Mouse (Mus musculus): Measurements from ENCODE around the gene Cisd3. TPM values are rescaled to one million over a fixed set of nuclear protein-coding genes. Genes with fewer than 3 reads are reported as not detected.
"Not testable (repeated sequence)": the region's sequence is repeated elsewhere in the genome, so short reads cannot be mapped to it uniquely, and the experiment has no call there.

The Cisd3 gene
- total RNA-seq, 2 experiments from 2014 or later: 134 to 145 TPM

- DNase-seq: peak in 1 of 2 experiments; percentile 53
Measured at GRCm38 (mm10) chr11:97686322-97686908, 789 bp downstream of the Cisd3 start.

GRCm38 (mm10) chr11:97687061-97687460 is 1.4 kb downstream of the Cisd3 start:
- DNase-seq: no peak

- DNase-seq: peak; percentile 57 to 85
Measured at GRCm38 (mm10) chr11:97689861-97690260, 4.2 kb downstream of the Cisd3 start.

GRCm38 (mm10) chr11:97694435-97694834 is 8.8 kb downstream of the Cisd3 start:
- DNase-seq: no peak

- peak; percentile 44 to 56 for DNase-seq
Measured at GRCm38 (mm10) chr11:97694921-97695711, 9.5 kb downstream of the Cisd3 start.

GRCm38 (mm10) chr11:97695712-97696401 is 10.2 kb downstream of the Cisd3 start:
- DNase-seq: no peak

GRCm38 (mm10) chr11:97696669-97697068 is 11.0 kb downstream of the Cisd3 start:
- DNase-seq: no peak

GRCm38 (mm10) chr11:97697199-97697890 is 11.7 kb downstream of the Cisd3 start:
- no peak for DNase-seq

- DNase-seq: peak in 1 of 2 experiments; percentile 20
Measured at GRCm38 (mm10) chr11:97697891-97698529, 12.4 kb downstream of the Cisd3 start.

- DNase-seq: peak; percentile 70 to 75
Measured at GRCm38 (mm10) chr11:97698741-97699611, 13.3 kb downstream of the Cisd3 start.

GRCm38 (mm10) chr11:97699626-97700002 is 14.0 kb downstream of the Cisd3 start:
- DNase-seq: peak; percentile 89 to 91

- peak; percentile 88 to 89 for DNase-seq
Measured at GRCm38 (mm10) chr11:97700003-97700745, 14.5 kb downstream of the Cisd3 start, which contains the start of gene Pcgf2. TSS of gene Pcgf2 (minus strand) at chr11:97700497.

- DNase-seq: peak; percentile 33 to 43
Measured at GRCm38 (mm10) chr11:97700746-97701580, 15.3 kb downstream of the Cisd3 start.

GRCm38 (mm10) chr11:97701581-97702392 is 16.2 kb downstream of the Cisd3 start:
- peak in 1 of 2 experiments; percentile 21 for DNase-seq

- peak; percentile 91 to 96 for DNase-seq
Measured at GRCm38 (mm10) chr11:97702393-97702745, 16.7 kb downstream of the Cisd3 start.

GRCm38 (mm10) chr11:97703039-97703826 is 17.6 kb downstream of the Cisd3 start, which contains the start of gene Psmb3:
TSS of gene Psmb3 (plus strand) at chr11:97703399.
- DNase-seq: peak; percentile 100

GRCm38 (mm10) chr11:97710067-97710466 is 24.4 kb downstream of the Cisd3 start:
- not testable (repeated sequence) for DNase-seq

Data from heart, adult 18-20 months (tissue).